In genomic region chr11:68704258-68704657, GRCm38 (mm10) we compare ENCODE assay signal across 23 mouse cellular contexts. TPM values are rescaled to one million over a fixed set of nuclear protein-coding genes. Genes with fewer than 3 reads are reported as not detected.
A peak's percentile ranks its signal among the peaks of the same experiment; 100 is the strongest.
DNase-seq lines count a peak whose midpoint lies in the region; ATAC-seq and TF ChIP-seq lines count a peak whose summit lies in the region.
"Had no signal": no experiment of that assay in that cellular context is flagged by ENCODE, and none has a peak within 500 bp of the region (broad histone marks: within the 10 kb centered on the region; RNA-seq: fewer than 3 reads in every experiment).

No protein-coding gene starts in this region.

- TF ChIP-seq RAD21 in CH12.LX (IDR thresholded peaks at IDR 0.05; ENCODE audit: low read depth, low read length): no peak

- H3K4me2 ChIP-seq in heart, embryonic 15.5 days: no peak overlapping the region
- no peak overlapping the region for H3K4me2 ChIP-seq in CH12.LX (ENCODE audit: insufficient read depth, low read depth, poor library complexity, severe bottlenecking)

- dilution Hi-C loops in CH12.LX (cut with MboI; ENCODE audit: extremely low pct_ligation_motif_present, extremely low pct_unique_long_range_greater_than_20kb, low sequenced_read_pairs): no loop called here

- H3K4me3 ChIP-seq in heart, embryonic 15.5 days: no peak overlapping the region
- H3K4me3 ChIP-seq in CH12.LX (replicated peaks in 1 of 3; ENCODE audit: low read depth in 2 of 3, low read length in 2 of 3, poor library complexity in 1 of 3) (no peak overlapping the region), ES-E14 (ENCODE audit: insufficient read depth in 1 of 2, low read depth in 1 of 2, low read length in 2 of 2, poor library complexity in 1 of 2, severe bottlenecking in 1 of 2) (no peak overlapping the region)

- no peaks in the 10 kb centered on the region for H3K79me2 ChIP-seq in CH12.LX (replicated peaks; ENCODE audit: control insufficient read depth, extremely low read depth, insufficient read depth, poor library complexity, severe bottlenecking)

- peaks cover 27% of the 10 kb centered on the region for H3K4me1 ChIP-seq in heart, embryonic 15.5 days (replicated peaks)
- H3K4me1 ChIP-seq in CH12.LX (ENCODE audit: control insufficient read depth in 1 of 2, insufficient read depth in 2 of 2) (peaks cover 10 to 16% of the 10 kb centered on the region in 2 experiments), ES-E14 (ENCODE audit: control insufficient read depth in 2 of 2, insufficient read depth in 2 of 2, low read length in 2 of 2, poor library complexity in 1 of 2) (no peaks in the 10 kb centered on the region; a peak in 1 of 4 replicates)

- H3K27ac ChIP-seq in heart, embryonic 15.5 days: peak overlapping the region; percentile 56; the same call in 1 of the 2 replicates
- no peak overlapping the region for H3K27ac ChIP-seq in CH12.LX (ENCODE audit: insufficient read depth, low read depth)
- H3K27ac ChIP-seq in ES-E14 (ENCODE audit: insufficient read depth, low read depth, low read length, poor library complexity, severe bottlenecking): no peak overlapping the region

- H3K9ac ChIP-seq in heart, embryonic 15.5 days: no peak overlapping the region
- H3K9ac ChIP-seq in CH12.LX (ENCODE audit: insufficient read depth, low read depth): no peak overlapping the region
- H3K9ac ChIP-seq in ES-E14 (ENCODE audit: insufficient read depth, low read depth, low read length, poor library complexity, severe bottlenecking): no peak overlapping the region

- TF ChIP-seq POLR2A in CH12.LX (IDR thresholded peaks at IDR 0.05; ENCODE audit: low read depth, low read length): no peak

- H3K9me3 ChIP-seq in heart, embryonic 15.5 days (replicated peaks): no peaks in the 10 kb centered on the region
- H3K9me3 ChIP-seq in CH12.LX (replicated peaks; ENCODE audit: low read length): peaks cover 7% of the 10 kb centered on the region
- H3K9me3 ChIP-seq in ES-E14 (ENCODE audit: control insufficient read depth, insufficient read depth, low read depth, low read length): no peaks in the 10 kb centered on the region
- H3K9me3 ChIP-seq: G1E had no signal

- no peak for TF ChIP-seq CTCF in CH12.LX (conservative IDR thresholded peaks at IDR 0.05 in 1 of 2, IDR thresholded peaks at IDR 0.05 in 1 of 2; ENCODE audit: low read depth in 2 of 2, low read length in 2 of 2)

- WGBS in heart, embryonic 15.5 days: 95% methylated on average over 1 of the region's 1 CpGs

- H3K36me3 ChIP-seq in heart, embryonic 15.5 days: peaks cover 62% of the 10 kb centered on the region
- H3K36me3 ChIP-seq in CH12.LX (replicated peaks in 1 of 2; ENCODE audit: control insufficient read depth in 1 of 2, insufficient read depth in 1 of 2, low read length in 1 of 2) (no peaks in the 10 kb centered on the region), ES-E14 (ENCODE audit: control insufficient read depth, insufficient read depth, low read length, poor library complexity, severe bottlenecking) (peaks cover 17% of the 10 kb centered on the region; the same call in 1 of the 2 replicates)
- H3K36me3 ChIP-seq: G1E had no signal

- no peak for DNase-seq in heart, adult 9 months (ENCODE audit: low spot score in 2 of 2)
- DNase-seq in CH12.LX (ENCODE audit: extremely low read depth) (no peak), ES-E14 (ENCODE audit: low read depth, low spot score) (no peak)
- DNase-seq in gastrocnemius, adult 18-20 months (ENCODE audit: low spot score): no peak
- no peak for DNase-seq in c-Kit-positive CD71-positive TER-119-positive erythroid progenitor cells, embryonic 14.5 days (ENCODE audit: low spot score)
- DNase-seq: adrenal gland, adult 2 months; adrenal gland, adult 8-10 months; adrenal gland, postnatal 10 days; adrenal gland, postnatal 14 days; adrenal gland, postnatal 25 days; adrenal gland, postnatal 36 days; B cell, adult 2 months; cerebellum, adult 11 months; cerebellum, adult 11-12 months; cerebellum, adult 18-20 months; cerebellum, adult 2 months; cerebellum, adult 8-10 months; cerebellum, adult 9-10 months had no signal

- no peak for ATAC-seq in heart, embryonic 15.5 days (replicated peaks; ENCODE audit: insufficient number of reproducible peaks, insufficient read depth, low FRiP score, low read depth)
- ATAC-seq: activated CD4-positive, CD25-positive, alpha-beta regulatory T cell, adult 4 months; CD4-positive, CD25-positive, alpha-beta regulatory T cell, adult 4 months; Patski had no signal

- no peaks in the 10 kb centered on the region for H3K27me3 ChIP-seq in heart, embryonic 15.5 days
- H3K27me3 ChIP-seq in CH12.LX (replicated peaks): no peaks in the 10 kb centered on the region
- H3K27me3 ChIP-seq: Patski had no signal

- in situ Hi-C loops in CH12.LX (cut with MboI; ENCODE audit: low pct_ligation_motif_present, low pct_unique_long_range_greater_than_20kb, low sequenced_read_pairs) (no loop called here), ES-E14 (cut with MboI; ENCODE audit: low sequenced_read_pairs in 2 of 2, unreplicated experiment in 2 of 2) (no loop called here)

- TF ChIP-seq EP300 in CH12.LX (IDR thresholded peaks at IDR 0.05; ENCODE audit: low read length): no peak

TF ChIP-seq in CH12.LX, 34 proteins besides CTCF, POLR2A, EP300 and RAD21:
- TF ChIP-seq SMC3 (IDR thresholded peaks at IDR 0.05; ENCODE audit: low read depth, low read length): no peak
- no peak for TF ChIP-seq BHLHE40 (IDR thresholded peaks at IDR 0.05; ENCODE audit: low read depth, low read length)
- TF ChIP-seq GABPA (IDR thresholded peaks at IDR 0.05; ENCODE audit: insufficient replicate concordance, low read depth, low read length): no peak
- TF ChIP-seq JUN (IDR thresholded peaks at IDR 0.05; ENCODE audit: insufficient read depth, low read depth, low read length): no peak
- TF ChIP-seq ZNF384 (IDR thresholded peaks at IDR 0.05; ENCODE audit: low read depth, low read length): peak; percentile 80

TF ChIP-seq in ES-E14, 5 proteins besides CTCF, POLR2A, EP300 and RAD21:
- no peak for TF ChIP-seq CHD2 (IDR thresholded peaks at IDR 0.05; ENCODE audit: low read depth, low read length)
- TF ChIP-seq HCFC1 (IDR thresholded peaks at IDR 0.05; ENCODE audit: borderline replicate concordance, insufficient read depth, low read length): no peak
- TF ChIP-seq ZNF384 (IDR thresholded peaks at IDR 0.05; ENCODE audit: low read depth, low read length): peak; percentile 92

RNA-seq across cellular contexts. Expression of gene Myh10, which starts 12.9 kb away (rescaled TPM):
- polyA plus RNA-seq in heart, embryonic 15.5 days (2015; fragmentation: Nextera tagmentation; extraction: Ambion mirVana): 90.9 and 110 TPM in 2 replicates
- total RNA-seq in CH12.LX (2012; rRNA removed) (0.38 and 0.46 TPM in 2 replicates), CH12.LX (2014; rRNA removed) (0.62 and 1.1 TPM in 2 replicates), ES-E14 (2012; rRNA removed) (74.6 and 107 TPM in 2 replicates)
- polyA plus RNA-seq in CH12.LX (2012; ENCODE audit: insufficient read length, low read depth): 2.7 and 3.1 TPM in 2 replicates
- total RNA-seq in gastrocnemius, adult 18-20 months (2021): 10 to 100 TPM; 10.5 to 35.1 TPM

Comparison
In these comparisons a context has a peak if more than half of its experiments do, and no peak if none do; other contexts are left out.
1. RNA of gene Myh10, which starts 12.9 kb away (total RNA-seq): 74.6 to 107 TPM in ES-E14 and 10.5 to 35.1 TPM in gastrocnemius, adult 18-20 months; 0.38 to 1.1 TPM in CH12.LX; every median in the first group is over 4 times any median in the second.